Mouse (Mus musculus): ENCODE data around the gene Zfp664.
A peak's percentile ranks its signal among the peaks of the same experiment; 100 is the strongest.

Gene Zfp664

GRCm38 (mm10) chr5:124868981-124869380 is 6.5 kb downstream of the Zfp664 start:
- DNase-seq (ENCODE audit: extremely low spot score, low read depth, low spot score): no peak

DNA sequence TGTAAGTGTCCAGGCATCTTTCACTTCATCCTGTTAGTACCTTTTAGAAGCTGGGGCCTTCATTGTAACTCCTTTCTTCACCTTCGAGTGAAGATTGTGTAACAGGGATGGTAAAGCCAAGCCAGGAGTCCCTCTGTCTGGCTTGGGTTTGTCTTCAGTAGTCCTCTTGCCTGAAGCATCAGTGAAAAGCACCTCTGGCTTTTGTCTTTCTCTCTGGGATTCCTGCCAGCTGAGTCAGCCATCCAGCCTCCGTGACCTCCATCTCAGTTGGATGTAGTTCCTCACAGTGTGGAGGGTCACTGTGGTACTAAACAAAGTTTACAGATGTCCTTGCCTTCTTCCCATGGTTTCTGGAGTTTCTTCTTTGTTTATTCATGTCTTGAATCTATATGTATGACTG is 9.5 kb downstream of the Zfp664 start:
- DNase-seq (ENCODE audit: extremely low spot score, low read depth, low spot score): no peak

GRCm38 (mm10) chr5:124873096-124873495 is 10.6 kb downstream of the Zfp664 start:
- DNase-seq (ENCODE audit: extremely low spot score, low read depth, low spot score): no peak

- no peak for DNase-seq (ENCODE audit: extremely low spot score, low read depth, low spot score)
These were observed 11.6 kb downstream of the Zfp664 start for GRCm38 (mm10) chr5:124873890-124874601.

DNA sequence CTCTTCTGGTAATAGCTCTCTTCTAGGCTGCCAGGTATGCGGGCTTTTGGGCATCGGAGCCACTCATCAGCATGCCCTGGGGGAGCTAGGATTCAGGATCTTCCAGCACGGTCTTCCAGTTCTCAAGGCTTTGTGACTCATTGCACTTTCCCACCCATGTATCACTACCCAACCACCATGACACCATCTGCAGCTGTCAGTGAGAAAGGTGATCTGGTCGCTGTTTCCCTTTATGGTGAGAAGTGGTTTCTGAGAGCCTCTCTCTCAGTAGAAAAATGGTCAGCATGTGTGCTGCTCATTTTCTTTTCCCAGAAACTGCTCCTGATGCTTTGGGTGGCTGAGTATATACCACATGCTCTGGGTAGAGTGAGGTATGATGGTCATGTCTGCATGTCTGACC is 16.8 kb downstream of the Zfp664 start:
- no peak for DNase-seq (ENCODE audit: extremely low spot score, low read depth, low spot score)

DNA sequence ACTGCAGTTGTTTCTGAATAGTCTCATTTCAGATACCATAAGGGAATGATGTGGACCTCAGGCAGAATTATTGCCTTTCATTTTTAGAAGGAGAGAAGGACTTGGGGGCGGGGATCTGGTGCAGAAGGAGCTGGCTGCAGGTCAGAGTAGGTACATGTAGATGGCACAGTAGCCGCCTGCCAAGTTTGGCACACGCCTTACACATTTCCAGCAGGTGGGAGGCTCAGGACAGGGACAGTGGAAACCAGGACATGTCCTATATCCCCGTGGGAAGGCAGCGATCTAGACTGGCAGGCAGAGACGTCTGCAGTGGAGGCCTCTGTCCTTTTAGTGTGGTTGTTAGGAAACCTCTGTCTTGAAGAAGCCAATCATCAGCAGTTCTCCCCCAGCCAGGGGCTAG is 17.3 kb downstream of the Zfp664 start:
- no peak for DNase-seq (ENCODE audit: extremely low spot score, low read depth, low spot score)

- no peak for DNase-seq (ENCODE audit: extremely low spot score, low read depth, low spot score)
These were observed 21.4 kb downstream of the Zfp664 start for GRCm38 (mm10) chr5:124883877-124884276.

GRCm38 (mm10) chr5:124888661-124889060 is 26.2 kb downstream of the Zfp664 start:
- DNase-seq (ENCODE audit: extremely low spot score, low read depth, low spot score): no peak

GRCm38 (mm10) chr5:124891921-124892370 is 29.5 kb downstream of the Zfp664 start:
- DNase-seq (ENCODE audit: extremely low spot score, low read depth, low spot score): no peak

GRCm38 (mm10) chr5:124896135-124896534 is 33.6 kb downstream of the Zfp664 start:
- no peak for DNase-seq (ENCODE audit: extremely low spot score, low read depth, low spot score)

DNA sequence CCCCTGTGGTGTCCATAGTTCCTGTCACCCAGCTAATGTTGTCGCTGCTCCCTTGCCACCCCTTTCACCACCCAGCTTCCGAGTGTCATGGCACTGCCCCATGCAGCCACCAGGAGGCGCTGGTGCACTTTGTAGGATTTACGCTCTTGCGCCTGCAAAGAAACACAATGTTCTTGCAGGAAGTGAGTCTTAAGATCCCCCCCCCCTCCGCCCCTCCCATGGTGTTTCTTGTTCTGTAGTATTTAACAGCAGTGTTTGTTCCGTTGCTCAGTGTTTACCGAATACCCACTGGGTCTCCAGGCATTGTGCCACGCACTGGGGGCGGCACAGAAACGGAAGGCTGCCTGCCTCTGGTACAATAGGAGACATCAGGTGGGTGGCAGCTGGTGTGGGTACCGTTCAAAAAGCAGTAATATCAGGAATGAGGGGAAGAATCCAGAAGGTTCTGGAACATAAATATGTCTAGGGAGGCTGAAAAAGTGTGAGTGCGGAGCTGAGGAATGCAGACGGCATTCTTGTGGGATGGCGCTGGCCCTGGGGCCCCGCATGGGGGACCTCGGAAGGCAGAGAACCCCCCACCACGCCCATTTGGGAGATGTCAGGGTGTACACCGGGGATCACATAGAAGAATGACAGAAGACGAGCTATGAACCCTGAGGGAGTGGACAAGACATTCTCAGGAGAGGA is 37.6 kb downstream of the Zfp664 start:
- DNase-seq (ENCODE audit: extremely low spot score, low read depth, low spot score): peak; percentile 44

- no peak for DNase-seq (ENCODE audit: extremely low spot score, low read depth, low spot score)
These were observed 38.4 kb downstream of the Zfp664 start for GRCm38 (mm10) chr5:124900738-124901490.

- DNase-seq (ENCODE audit: extremely low spot score, low read depth, low spot score): no peak
These were observed 39.2 kb downstream of the Zfp664 start for GRCm38 (mm10) chr5:124901675-124902074.

DNA sequence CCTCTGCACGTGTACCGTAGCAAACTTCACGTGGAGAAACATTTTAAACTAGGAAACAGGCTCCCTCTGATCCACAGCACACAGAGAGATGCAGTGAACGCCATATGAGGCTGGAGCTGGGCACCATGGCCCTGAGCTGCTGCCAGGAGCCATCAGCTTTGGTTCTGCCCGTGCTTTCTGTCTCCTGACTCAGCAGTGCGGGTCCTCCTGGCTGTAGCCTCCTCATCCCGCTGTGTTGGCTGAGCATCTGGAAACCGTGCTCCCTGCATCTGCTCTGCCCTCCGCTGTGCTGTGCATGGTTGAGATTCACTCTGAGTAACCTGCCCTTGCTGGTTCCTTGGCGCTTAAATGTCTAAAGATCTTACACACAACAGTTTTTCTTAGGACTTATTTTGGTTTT is 39.7 kb downstream of the Zfp664 start:
- DNase-seq (ENCODE audit: extremely low spot score, low read depth, low spot score): no peak

GRCm38 (mm10) chr5:124903852-124904251 is 41.4 kb downstream of the Zfp664 start:
- DNase-seq (ENCODE audit: extremely low spot score, low read depth, low spot score): no peak

DNA sequence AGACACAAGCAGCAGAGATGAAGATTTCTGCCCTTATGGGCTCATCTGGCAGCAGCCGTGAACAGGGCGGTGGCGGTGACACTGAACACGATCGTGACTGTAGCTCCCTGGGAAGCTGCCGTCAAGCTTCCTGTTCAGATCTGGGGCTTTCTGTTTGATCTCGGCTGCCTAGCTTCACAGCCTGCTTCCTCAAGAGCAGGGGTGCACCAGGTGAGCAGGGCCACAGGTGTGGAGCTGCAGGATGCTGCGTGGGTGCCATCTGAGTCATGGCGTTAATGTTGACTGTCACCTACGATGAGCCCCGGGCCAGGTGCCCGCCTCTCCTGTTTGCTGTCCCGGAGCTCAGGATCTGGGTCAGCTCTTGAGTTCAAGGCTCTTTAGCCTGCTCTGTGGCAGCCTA is 44.4 kb downstream of the Zfp664 start:
- no peak for DNase-seq (ENCODE audit: extremely low spot score, low read depth, low spot score)

GRCm38 (mm10) chr5:124908860-124909259 is 46.4 kb downstream of the Zfp664 start:
- no peak for DNase-seq (ENCODE audit: extremely low spot score, low read depth, low spot score)

DNA sequence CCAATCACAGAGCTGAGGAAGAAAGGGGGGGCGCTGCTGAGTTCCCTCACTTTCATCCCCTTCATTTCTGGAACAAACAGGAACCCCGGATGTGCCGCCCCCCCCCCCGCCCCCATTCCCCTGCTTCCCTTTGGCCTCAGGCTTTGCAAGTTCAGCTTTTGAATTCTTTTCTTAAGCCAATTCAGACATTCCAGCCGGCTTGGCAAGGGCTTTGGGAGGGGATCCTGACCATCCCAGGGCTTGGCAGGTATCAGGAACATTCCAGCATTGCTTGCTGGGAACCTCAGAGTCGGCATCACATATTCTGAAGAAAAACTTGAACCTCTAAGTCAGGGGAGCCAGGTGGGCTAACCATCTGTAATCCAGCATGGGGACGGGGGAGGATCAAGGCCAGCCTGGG is 49.8 kb downstream of the Zfp664 start:
- no peak for DNase-seq (ENCODE audit: extremely low spot score, low read depth, low spot score)

DNA sequence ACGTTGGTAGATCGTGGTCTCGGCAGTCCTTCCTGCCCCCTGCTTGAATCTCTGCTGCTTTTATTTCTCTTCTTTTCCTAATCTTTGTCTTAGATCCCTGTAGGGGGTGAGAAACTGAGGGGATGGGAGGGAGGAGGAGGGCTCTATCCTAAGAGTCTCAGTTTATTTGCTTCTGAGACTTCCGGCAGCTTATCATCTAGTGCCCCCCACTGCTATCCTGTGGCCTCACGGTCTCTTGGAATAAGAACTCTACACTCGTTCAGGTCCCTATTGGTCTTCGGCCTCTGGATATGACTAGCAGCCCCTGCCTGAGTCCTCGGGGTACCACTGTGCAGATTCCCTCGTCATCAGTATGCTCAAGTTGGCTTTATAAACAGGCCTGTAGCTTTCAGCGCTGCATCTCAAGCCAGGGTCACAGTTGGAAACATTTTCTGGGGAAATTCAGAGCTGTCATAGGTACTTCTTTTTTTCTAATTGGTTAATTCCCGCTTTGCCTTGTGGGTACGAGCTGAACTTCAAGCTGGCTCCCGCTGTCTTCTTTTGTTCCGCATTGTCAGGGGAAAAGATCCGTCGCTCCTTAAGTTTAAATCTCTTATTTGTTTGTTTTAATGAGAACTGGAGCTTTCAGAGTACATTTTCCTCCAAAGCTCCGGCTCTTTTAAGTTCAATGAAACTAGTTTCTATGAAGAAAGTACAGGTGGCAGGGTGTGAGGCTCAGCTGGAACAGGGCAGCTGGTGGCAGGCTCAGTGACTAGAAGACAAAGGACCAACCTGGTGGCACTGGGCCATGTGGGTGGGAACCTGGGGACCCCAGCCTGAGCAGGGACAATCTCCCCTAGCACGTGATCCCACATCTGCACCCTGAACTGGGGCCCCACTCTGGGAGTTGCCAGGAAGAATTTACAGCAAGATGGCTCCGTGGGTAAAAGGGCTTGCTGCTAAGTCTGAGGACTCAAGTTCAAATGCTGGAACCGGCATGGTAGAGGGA is 50.7 kb downstream of the Zfp664 start:
- no peak for DNase-seq (ENCODE audit: extremely low spot score, low read depth, low spot score)

DNA sequence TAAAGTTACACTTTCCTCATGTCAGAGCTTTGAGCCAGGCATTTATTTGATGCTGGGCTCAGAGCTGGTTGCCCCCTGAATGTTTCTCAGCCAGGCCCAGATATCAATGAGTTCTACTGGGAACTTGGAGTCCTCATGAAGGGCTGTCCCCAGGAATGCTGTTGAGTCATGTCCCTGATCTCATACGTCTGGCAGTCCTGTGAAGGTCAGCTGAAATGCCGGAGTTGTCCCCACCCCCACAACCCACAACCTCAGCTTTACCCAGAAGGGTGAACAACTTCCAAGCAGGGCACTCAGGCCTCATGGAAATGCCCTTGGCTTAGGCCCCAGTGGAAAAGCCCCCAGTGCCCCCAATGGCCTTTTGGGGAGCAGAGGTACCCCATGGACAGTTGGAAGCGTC is 57.3 kb downstream of the Zfp664 start:
- no peak for DNase-seq (ENCODE audit: extremely low spot score, low read depth, low spot score)

- DNase-seq (ENCODE audit: extremely low spot score, low read depth, low spot score): no peak
These were observed 58.9 kb downstream of the Zfp664 start for GRCm38 (mm10) chr5:124921410-124921809.

Data from hindlimb bud, embryonic 11.5 days (tissue).